Mouse (Mus musculus): ENCODE results near the gene Lrrc2.

Lrrc2 gene

GRCm38 (mm10) chr9:110951397-110951796 lies at the start of gene Lrrc2:
Gene Lrrc2, plus strand, starts transcription at chr9:110951545.
- no peak for DNase-seq (ENCODE audit: low read depth, low spot score)

DNA sequence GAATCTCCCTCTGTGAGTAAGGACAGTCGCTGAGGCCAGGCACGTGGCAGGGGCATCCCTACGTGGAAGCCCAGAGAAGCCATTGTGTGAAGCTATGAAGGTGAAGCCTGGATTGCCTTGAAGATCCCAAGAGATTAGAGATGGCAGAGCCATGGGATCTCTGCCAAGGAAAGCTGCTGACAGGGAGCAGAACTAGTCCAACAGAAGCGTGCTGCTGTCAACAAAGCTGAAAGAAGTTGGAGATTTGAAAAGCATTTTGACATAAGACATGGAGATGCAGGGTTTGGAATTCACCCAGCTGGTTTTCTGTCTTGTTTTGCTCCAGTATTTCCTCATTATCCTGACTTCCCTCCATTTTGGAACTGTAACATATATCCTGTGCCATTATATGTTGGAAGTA lies 49.1 kb upstream of the Lrrc2 start:
- no peak for DNase-seq (ENCODE audit: low read depth, low spot score)

GRCm38 (mm10) chr9:110907201-110907837 lies 44.0 kb upstream of the Lrrc2 start:
- no peak for DNase-seq (ENCODE audit: low read depth, low spot score)

GRCm38 (mm10) chr9:110907838-110908630 lies 43.3 kb upstream of the Lrrc2 start:
- DNase-seq (ENCODE audit: low read depth, low spot score) = no peak

DNA sequence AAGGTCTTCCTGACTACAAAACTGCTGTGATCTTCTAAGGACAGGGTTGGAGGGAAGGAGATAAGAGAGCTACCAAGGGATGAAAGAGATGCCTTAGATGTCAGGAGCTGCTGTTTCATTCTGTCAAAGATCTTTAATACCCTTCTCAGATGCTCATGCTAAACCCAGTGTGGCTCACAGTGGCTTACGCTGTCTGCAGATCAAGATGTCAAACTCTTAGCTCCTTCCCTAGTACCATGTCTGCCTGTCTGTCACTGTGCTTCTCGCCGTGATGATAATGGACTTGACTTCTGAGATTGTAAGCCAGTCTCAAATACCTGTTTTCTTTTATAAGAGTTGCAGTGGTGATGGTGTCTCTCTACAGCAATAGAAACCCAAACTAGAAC lies 42.7 kb upstream of the Lrrc2 start:
- no peak for DNase-seq (ENCODE audit: low read depth, low spot score)

DNA sequence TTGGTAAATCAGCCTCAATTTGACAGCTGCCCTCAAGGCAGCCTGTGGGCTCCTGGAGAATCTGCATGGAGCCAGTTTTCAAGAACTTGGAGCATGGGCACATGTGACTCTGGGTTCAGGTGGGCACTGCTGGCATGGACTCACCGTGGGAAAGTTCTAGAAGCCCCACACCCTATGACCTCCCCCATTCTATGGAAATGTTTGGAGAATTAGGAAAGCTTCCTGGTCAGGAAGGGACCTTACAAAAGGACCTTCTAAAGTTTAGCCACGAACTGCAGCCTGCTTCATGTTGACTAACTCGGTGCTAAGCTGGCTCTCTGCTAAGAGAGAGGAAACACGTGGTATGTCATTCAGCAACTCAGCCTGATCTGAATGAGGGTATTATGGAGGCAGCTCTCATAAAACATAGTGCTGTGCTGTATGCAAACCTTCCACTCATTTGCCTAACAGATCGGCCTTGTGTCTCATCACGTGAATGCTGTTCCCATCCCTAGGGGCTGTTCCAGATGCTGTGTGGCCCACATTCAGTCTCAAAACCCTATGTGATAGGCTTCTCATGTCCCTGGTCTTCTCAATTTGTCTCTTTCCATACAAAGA lies 41.9 kb upstream of the Lrrc2 start:
- DNase-seq (ENCODE audit: low read depth, low spot score) = peak; percentile 21

DNA sequence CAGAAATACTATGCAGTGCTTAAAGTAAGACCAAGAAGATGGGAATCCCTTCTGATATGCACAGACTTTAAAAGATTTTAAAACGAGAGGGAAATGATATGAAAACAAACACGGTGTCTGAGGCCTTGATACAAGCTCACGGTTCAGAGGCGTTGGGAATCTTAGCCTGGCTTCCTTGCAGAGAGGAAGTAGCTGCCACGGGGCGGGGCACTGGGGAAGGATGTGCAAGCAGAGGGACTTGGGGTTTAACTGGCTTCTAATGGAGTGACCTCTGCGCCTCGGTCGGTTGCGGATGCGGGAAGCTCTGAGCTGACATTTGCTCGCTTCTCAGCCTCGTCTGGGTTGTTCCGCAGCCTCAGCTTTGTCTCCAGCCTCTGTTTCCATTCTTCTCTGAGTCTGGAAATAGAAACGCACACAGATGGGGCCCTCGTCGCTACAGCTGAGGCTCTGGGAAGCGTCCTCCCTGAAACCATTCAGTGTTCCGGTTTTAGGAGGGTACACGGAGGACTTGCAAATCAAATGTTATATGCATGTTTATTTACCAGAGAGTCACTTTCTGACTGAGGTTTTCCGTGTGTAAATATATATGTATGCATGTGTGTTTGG lies 36.6 kb upstream of the Lrrc2 start:
- DNase-seq (ENCODE audit: low read depth, low spot score) = no peak

DNA sequence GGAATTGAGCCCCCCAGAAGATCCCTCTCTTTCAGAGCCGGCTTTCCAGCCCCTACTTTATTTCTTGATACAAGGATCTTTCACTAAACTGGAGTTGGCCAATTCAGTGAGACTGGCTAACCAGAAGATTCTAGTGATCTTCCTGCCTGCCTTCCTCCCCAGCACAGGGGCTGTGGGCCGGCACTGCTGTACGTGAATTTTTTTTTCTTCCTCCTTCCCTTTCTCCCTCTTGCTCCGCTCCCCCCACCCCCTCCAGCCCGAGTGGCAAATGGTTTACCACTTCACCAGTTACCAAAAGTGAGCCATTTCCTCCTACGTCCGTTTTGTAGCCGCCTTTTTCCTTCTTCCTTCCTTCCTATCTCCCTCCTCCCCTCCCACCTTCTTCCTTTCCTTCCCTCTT lies 35.9 kb upstream of the Lrrc2 start:
- DNase-seq (ENCODE audit: low read depth, low spot score) = no peak

GRCm38 (mm10) chr9:110916786-110917185 lies 34.6 kb upstream of the Lrrc2 start, which contains the start of gene Fam240a:
Gene Fam240a, minus strand, starts transcription at chr9:110916861.
- no peak for DNase-seq (ENCODE audit: low read depth, low spot score)

GRCm38 (mm10) chr9:110920665-110921419 lies 30.5 kb upstream of the Lrrc2 start:
- DNase-seq (ENCODE audit: low read depth, low spot score) = no peak

DNA sequence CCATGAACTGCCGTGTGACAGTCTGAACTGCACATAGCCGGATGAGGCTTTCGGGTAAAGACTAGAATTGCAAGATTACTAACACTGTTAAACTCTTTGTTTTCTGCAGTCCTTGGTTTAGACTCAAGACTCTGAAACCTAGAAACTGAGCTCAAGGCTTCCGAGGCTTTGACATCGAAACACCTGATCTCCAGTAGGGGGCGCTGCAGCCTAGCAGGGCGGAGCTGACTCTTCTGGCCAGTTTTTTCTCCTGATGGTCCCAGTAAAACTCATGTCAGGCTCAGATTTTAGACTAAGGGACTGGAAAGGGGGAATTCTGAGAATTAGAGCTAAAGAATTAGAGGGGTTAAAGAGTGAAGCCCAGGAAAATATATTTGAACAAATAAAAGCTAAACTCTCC lies 28.6 kb upstream of the Lrrc2 start:
- DNase-seq (ENCODE audit: low read depth, low spot score) = no peak

DNA sequence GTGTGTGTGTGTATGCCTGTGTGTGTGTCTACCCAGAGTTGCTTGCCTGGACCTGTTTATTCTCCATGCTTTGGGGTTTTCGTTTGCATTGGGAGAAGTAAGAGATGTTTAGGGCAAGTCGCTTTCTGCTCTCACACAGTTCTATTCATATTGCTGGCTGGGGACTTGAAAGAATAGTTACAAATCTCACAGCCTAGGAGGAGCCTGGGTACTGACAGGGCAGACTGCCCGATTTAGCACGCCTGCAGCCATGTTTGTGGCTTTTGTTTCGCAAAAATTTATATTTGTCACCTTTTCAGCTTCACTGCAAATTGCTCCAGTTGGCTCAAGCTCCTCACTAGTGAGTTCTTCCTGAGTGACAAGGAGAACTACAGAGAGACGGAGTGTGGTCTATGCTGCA lies 19.8 kb upstream of the Lrrc2 start:
- no peak for DNase-seq (ENCODE audit: low read depth, low spot score)

DNA sequence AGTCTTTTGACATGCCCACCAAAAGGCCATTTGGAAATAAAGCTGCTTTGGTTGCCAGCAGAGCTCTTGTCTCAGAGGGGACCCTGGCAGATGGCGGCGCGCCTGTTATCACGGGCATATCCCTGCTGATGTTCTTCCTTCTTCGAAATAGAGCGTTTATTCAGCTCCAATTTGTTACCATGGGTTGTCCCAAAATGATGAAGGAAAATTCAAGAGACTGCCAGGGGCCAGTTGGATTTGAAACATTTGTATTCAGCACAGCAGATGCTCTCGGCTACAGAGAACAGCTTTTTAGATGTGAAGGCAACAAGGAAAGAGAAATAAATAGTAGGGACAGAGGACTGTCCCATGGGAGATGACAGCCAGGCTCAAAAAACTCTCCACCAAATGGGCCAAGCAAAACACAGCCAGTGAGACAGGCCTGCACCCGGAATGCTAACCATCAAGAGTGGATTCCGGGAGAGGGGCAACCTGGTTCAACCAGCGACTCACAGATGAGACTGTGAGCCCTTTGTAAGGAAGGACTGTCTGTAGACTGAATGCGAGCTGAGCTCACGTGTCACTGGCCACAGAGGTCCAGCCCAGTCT lies 17.4 kb upstream of the Lrrc2 start:
- no peak for DNase-seq (ENCODE audit: low read depth, low spot score)

- no peak for DNase-seq (ENCODE audit: low read depth, low spot score)
These were observed 15.4 kb upstream of the Lrrc2 start for GRCm38 (mm10) chr9:110935941-110936340.

GRCm38 (mm10) chr9:110937506-110938490 lies 13.5 kb upstream of the Lrrc2 start:
- DNase-seq (ENCODE audit: low read depth, low spot score) = no peak

- no peak for DNase-seq (ENCODE audit: low read depth, low spot score)
These were observed 7.1 kb upstream of the Lrrc2 start for GRCm38 (mm10) chr9:110944265-110944664.

GRCm38 (mm10) chr9:110945343-110945742 lies 6.0 kb upstream of the Lrrc2 start:
- no peak for DNase-seq (ENCODE audit: low read depth, low spot score)

DNA sequence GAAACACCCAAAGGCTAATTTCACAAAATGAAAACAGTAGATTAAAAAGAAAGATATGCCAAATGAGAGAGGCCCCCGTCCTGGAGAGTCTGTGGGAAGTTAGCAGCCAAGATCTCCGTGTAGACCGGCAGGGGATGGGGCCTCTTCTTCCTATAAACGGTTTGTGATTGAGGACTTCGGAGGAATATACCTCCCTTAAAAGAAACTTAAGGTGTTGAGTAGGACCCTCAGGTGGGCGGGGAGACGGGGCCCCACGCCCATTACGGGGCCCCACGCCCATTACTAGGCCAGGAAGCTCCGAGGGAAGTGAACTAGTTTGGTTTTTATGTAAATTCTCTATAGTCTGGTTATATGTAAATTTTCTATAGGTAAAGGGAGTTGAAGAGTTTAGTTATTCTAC lies 5.4 kb upstream of the Lrrc2 start, which contains the start of gene Tdgf1:
Tdgf1 (minus strand) TSS at position 233 of the 400 bp plus-strand sequence.
- no peak for DNase-seq (ENCODE audit: low read depth, low spot score)

GRCm38 (mm10) chr9:110946548-110947044 lies 4.7 kb upstream of the Lrrc2 start:
- DNase-seq (ENCODE audit: low read depth, low spot score) = no peak

- DNase-seq (ENCODE audit: low read depth, low spot score) = no peak
These were observed 4.1 kb upstream of the Lrrc2 start for GRCm38 (mm10) chr9:110947261-110947661.

All from telencephalon, adult 2 months (tissue).